Mouse (Mus musculus): Measurements from ENCODE around the gene Zfp980. TPM values are rescaled to one million over a fixed set of nuclear protein-coding genes. Genes with fewer than 3 reads are reported as not detected.
"Not testable (repeated sequence)": the region's sequence is repeated elsewhere in the genome, so short reads cannot be mapped to it uniquely, and the experiment has no call there.

The Zfp980 gene
- total RNA-seq (2021), result under 1 TPM in 1 of 2 experiments, not detected in 1; 0.33 TPM
- long read RNA-seq, experiment 1, partial matches to known transcripts, result 0 of 1 reads
- long read RNA-seq, experiment 1, other reads (novel, unspliced or antisense), result 1 of 1 reads
- long read RNA-seq, experiment 2, result 0 reads

DNA sequence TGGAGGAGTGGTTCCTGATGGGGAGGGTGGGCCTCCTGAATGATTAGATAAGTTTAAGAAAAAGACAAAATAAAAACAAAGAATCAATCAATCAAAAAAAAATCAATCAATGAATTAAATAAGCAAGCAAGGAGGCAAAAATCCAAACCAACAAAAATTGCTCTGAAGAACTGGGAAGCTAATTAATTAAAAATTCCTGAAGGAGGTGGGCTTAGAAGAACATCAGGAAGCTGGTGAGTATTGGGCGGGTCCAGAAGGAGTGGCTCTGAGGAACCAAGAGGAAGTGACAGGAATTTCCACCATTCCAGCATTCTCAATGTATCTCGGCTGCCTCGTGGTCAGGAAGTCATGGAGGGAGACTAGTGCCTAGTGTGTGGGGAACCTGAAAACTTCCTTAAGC is at the start of gene Zfp980:
Gene Zfp980 (plus strand): TSS at position 301 of the 400 bp plus-strand sequence.
- DNase-seq, result not testable (repeated sequence)

GRCm38 (mm10) chr4:145640416-145641185 is 29.9 kb upstream of the Zfp980 start:
- DNase-seq, result not testable (repeated sequence)

GRCm38 (mm10) chr4:145674286-145674780 is 3.8 kb downstream of the Zfp980 start:
- not testable (repeated sequence) for DNase-seq

- peak in 1 of 2 experiments; percentile 1 for DNase-seq
These were observed 9.7 kb downstream of the Zfp980 start for GRCm38 (mm10) chr4:145680217-145680616.

DNA sequence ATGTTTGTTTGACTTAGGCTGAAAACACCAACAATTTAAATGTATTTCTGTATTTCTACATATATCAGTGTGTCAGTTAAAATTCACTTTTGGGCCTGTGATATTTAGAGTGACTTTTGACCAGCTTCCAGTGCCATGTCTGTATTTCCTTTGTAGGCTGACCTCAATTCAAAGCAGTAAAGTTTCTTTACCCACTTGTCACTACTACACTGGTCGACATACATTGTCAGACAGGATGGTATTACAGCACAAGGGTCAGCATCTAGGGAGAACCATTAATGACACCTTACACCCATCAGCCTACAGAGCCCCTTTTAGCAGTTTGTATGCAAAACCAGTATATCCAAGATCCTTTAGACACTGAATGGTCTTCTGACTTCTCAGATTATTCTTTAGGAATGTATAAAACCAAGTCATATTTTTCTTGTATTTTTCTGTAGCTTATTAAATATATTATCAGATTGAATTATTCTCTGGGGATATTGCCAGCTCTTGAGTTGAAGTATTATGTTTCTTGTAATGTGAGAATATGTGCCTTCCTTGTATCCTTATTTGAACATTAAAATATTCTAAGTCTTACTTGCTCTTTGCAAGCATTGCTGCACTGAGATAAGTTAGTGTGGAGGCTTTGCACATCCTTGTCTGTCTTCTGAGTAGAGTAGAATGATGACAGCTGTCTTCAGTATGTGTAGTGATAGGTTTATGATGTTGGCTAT is 10.3 kb downstream of the Zfp980 start:
- DNase-seq, result not testable (repeated sequence)

GRCm38 (mm10) chr4:145682021-145682420 is 11.5 kb downstream of the Zfp980 start:
- not testable (repeated sequence) for DNase-seq

DNA sequence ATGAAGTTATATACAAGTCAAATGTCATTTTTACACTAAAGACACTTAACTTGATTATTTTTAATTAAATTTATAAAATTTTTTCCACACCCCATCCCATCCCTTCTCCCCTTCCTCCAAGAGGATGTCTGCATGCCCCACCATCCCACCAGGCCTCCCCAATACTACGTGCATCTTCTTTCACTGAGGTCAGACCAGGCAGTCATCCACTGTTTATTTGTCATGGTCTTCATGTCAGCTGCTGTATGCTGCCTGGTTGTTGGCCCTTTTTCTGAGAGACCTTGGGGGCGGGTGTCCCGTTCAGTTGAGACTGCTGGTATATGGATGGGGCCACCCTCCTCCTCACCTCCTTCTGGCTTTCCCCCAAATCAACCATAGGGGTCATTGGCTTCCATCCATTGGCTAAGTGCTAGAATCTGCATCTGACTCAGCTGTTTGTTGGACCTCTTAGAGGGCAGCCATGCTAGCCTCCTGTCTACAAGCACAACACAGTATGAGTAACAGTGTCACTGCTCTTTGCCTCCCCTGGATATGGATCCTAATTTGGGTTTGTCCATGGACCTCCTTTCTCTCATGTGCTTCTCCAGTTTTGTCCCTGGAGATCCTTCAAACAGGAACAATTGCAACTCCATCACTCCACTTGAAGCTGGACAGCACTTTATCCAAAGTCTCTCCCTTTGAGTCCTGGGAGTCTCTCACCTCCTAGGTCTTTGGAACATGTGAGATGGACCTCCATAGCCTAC is 12.7 kb downstream of the Zfp980 start:
- not testable (repeated sequence) for DNase-seq

DNA sequence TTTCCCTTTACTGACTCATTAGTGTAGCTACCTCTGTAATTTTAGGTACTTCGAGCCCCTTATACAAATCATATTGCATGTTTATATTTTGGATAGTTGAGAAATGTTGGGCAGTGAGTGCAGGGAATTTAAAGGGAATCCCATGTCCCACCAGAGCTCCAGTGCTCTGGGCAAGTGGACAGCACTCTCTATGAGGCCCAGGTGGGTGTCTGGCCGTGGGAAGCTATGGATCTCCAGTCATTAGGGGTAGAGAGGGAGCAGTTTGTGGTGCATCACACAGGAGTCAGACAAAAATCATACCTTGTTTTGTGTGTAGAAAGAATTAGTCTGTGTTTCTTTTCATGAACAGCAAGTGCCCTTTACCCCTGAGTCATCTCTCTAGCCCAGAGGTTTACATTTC is 15.6 kb downstream of the Zfp980 start:
- DNase-seq, result not testable (repeated sequence)

DNA sequence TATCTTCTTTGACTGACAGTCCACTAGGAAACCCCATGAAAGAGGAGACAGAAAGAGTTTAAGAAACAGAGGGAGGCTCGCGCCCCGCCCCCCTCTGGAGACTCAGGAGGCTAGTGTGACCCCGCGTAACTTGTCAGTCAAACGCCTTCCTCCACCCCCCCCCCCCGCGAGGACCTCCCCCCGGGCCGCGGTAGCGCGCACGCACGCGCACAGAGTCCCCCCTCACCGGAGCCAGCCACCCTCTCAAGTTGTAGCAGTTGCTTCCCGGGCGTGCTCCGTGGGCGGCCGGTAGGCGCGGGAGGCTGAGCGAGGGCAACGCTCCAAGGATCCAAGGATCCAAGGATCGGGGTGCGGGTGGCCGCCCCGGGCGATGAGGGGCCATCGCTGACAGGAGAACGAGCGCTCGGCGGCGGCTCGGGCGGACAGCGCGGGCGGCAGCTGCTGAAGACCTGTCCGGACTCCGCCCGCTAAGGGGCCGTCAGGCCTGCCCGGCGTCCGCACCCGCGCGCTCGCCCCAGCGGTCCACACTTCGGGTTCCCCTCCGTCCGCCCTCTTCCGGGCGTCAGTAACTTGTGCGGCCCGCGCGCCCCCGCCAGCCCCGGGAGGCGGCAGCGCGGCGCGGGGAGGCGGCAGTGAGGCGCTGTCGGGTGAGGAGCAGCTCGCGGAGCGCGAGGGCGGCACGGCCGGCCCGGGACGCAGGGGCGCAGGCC is 74.6 kb downstream of the Zfp980 start:
- peak; percentile 2 to 7 for DNase-seq

GRCm38 (mm10) chr4:145745645-145745991 is 75.1 kb downstream of the Zfp980 start:
- DNase-seq, result not testable (repeated sequence)

Other genes starting within 250 kb of the Zfp980 start
- 1 to 10 TPM in 1 of 2 experiments, under 1 TPM in 1; 0.86 to 1.2 TPM for gene Zfp990, start 159.9 kb upstream of the Zfp980 start, total RNA-seq (2021)
- gene Gm13212, start 85.5 kb upstream of the Zfp980 start, total RNA-seq (2021), result 1 to 10 TPM; 1.2 to 3.4 TPM
- not detected for gene Zfp986, start 198.1 kb downstream of the Zfp980 start, total RNA-seq (2021)